Mouse (Mus musculus): ENCODE results near the gene Ppp1r9a. TPM values are rescaled to one million over a fixed set of nuclear protein-coding genes. Genes with fewer than 3 reads are reported as not detected.
A peak's percentile ranks its signal among the peaks of the same experiment; 100 is the strongest.

The Ppp1r9a gene
- polyA plus RNA-seq, 1 experiment from 2014 or later = 27.2 TPM

GRCm38 (mm10) chr6:5154786-5155185 is 252.1 kb downstream of the Ppp1r9a start:
- H3K4me2 ChIP-seq = no peak overlapping the region
- WGBS = 93% methylated on average over 6 of the region's 6 CpGs
- H3K27me3 ChIP-seq = no peaks in the 10 kb centered on the region
- H3K4me1 ChIP-seq (replicated peaks) = peaks cover 12% of the 10 kb centered on the region
- ATAC-seq (ENCODE audit: low read depth) = no peak
- H3K36me3 ChIP-seq = peaks cover 37% of the 10 kb centered on the region
- no peaks in the 10 kb centered on the region for H3K9me3 ChIP-seq
- no peak overlapping the region for H3K9ac ChIP-seq
- H3K4me3 ChIP-seq = no peak overlapping the region
- no peak overlapping the region for H3K27ac ChIP-seq (replicated peaks)

GRCm38 (mm10) chr6:5155313-5155927 is 252.7 kb downstream of the Ppp1r9a start:
- peaks cover 43% of the 10 kb centered on the region for H3K36me3 ChIP-seq
- WGBS = 73% methylated on average over 1 of the region's 1 CpGs
- H3K9ac ChIP-seq = no peak overlapping the region
- peaks cover 12% of the 10 kb centered on the region for H3K4me1 ChIP-seq (replicated peaks)
- no peaks in the 10 kb centered on the region for H3K27me3 ChIP-seq
- H3K4me2 ChIP-seq = no peak overlapping the region
- no peaks in the 10 kb centered on the region for H3K9me3 ChIP-seq
- no peak overlapping the region for H3K27ac ChIP-seq (replicated peaks)
- H3K4me3 ChIP-seq = no peak overlapping the region
- ATAC-seq (ENCODE audit: low read depth) = no peak

GRCm38 (mm10) chr6:5156541-5157425 is 254.1 kb downstream of the Ppp1r9a start:
- Histone ChIP-seq H3K4me2 (no peak overlapping the region), H3K4me1 (replicated peaks) (no peaks in the 10 kb centered on the region), H3K27me3 (no peaks in the 10 kb centered on the region), H3K27ac (replicated peaks) (no peak overlapping the region), H3K9ac (no peak overlapping the region), H3K4me3 (no peak overlapping the region), H3K9me3 (no peaks in the 10 kb centered on the region), H3K36me3 (peaks cover 48% of the 10 kb centered on the region)
- no peak for ATAC-seq (ENCODE audit: low read depth)
- WGBS = 75% methylated on average over 6 of the region's 6 CpGs

- Histone ChIP-seq H3K4me2 (no peak overlapping the region), H3K9ac (no peak overlapping the region), H3K27ac (replicated peaks) (no peak overlapping the region), H3K36me3 (peaks cover 48% of the 10 kb centered on the region), H3K9me3 (no peaks in the 10 kb centered on the region), H3K4me1 (replicated peaks) (no peaks in the 10 kb centered on the region), H3K4me3 (no peak overlapping the region), H3K27me3 (no peaks in the 10 kb centered on the region)
- WGBS = 88% methylated on average over 7 of the region's 7 CpGs
- no peak for ATAC-seq (ENCODE audit: low read depth)
Measured at GRCm38 (mm10) chr6:5159385-5159791, 256.7 kb downstream of the Ppp1r9a start.

GRCm38 (mm10) chr6:5162052-5162451 is 259.3 kb downstream of the Ppp1r9a start:
- no peaks in the 10 kb centered on the region for H3K9me3 ChIP-seq
- H3K9ac ChIP-seq = no peak overlapping the region
- no peak for ATAC-seq (ENCODE audit: low read depth)
- H3K27ac ChIP-seq (replicated peaks) = no peak overlapping the region
- 0 out of 2 replicates have a peak, but pooled peaks cover under 1% of the 10 kb centered on the region for H3K4me1 ChIP-seq (replicated peaks)
- H3K4me3 ChIP-seq = no peak overlapping the region
- H3K36me3 ChIP-seq = peaks cover 36% of the 10 kb centered on the region
- WGBS = 85% methylated on average over 6 of the region's 6 CpGs
- no peaks in the 10 kb centered on the region for H3K27me3 ChIP-seq
- no peak overlapping the region for H3K4me2 ChIP-seq

GRCm38 (mm10) chr6:5163507-5164144 is 260.9 kb downstream of the Ppp1r9a start:
- H3K4me2 ChIP-seq = no peak overlapping the region
- ATAC-seq (ENCODE audit: low read depth) = no peak
- no peaks in the 10 kb centered on the region for H3K9me3 ChIP-seq
- 98% methylated on average over 14 of the region's 14 CpGs for WGBS
- H3K4me3 ChIP-seq = no peak overlapping the region
- 0 out of 2 replicates have a peak, but pooled peaks cover 8% of the 10 kb centered on the region for H3K4me1 ChIP-seq (replicated peaks)
- no peak overlapping the region for H3K27ac ChIP-seq (replicated peaks)
- peaks cover 29% of the 10 kb centered on the region for H3K36me3 ChIP-seq
- no peaks in the 10 kb centered on the region for H3K27me3 ChIP-seq
- no peak overlapping the region for H3K9ac ChIP-seq

GRCm38 (mm10) chr6:5164855-5165254 is 262.1 kb downstream of the Ppp1r9a start:
- no peaks in the 10 kb centered on the region for H3K27me3 ChIP-seq
- H3K4me3 ChIP-seq = no peak overlapping the region
- H3K9me3 ChIP-seq = no peaks in the 10 kb centered on the region
- 78% methylated on average over 9 of the region's 9 CpGs for WGBS
- no peak for ATAC-seq (ENCODE audit: low read depth)
- peak overlapping the region; percentile 54; the same call in 1 of the 2 replicates for H3K27ac ChIP-seq (replicated peaks)
- H3K4me1 ChIP-seq (replicated peaks) = 0 out of 2 replicates have a peak, but pooled peaks cover 8% of the 10 kb centered on the region
- H3K36me3 ChIP-seq = peaks cover 17% of the 10 kb centered on the region
- no peak overlapping the region for H3K4me2 ChIP-seq
- no peak overlapping the region for H3K9ac ChIP-seq

- H3K4me3 ChIP-seq = 0 out of 2 replicates have a peak overlapping the region, but pooled peaks have one; percentile 10
- no peaks in the 10 kb centered on the region for H3K9me3 ChIP-seq
- 0 out of 2 replicates have a peak overlapping the region, but pooled peaks have one; percentile 6 for H3K27ac ChIP-seq (replicated peaks)
- 0 out of 2 replicates have a peak, but pooled peaks cover 8% of the 10 kb centered on the region for H3K4me1 ChIP-seq (replicated peaks)
- H3K4me2 ChIP-seq = peak overlapping the region; percentile 35
- WGBS = 34% methylated on average over 14 of the region's 14 CpGs
- H3K36me3 ChIP-seq = 0 out of 2 replicates have a peak, but pooled peaks cover 6% of the 10 kb centered on the region
- H3K27me3 ChIP-seq = no peaks in the 10 kb centered on the region
- no peak overlapping the region for H3K9ac ChIP-seq
- no peak for ATAC-seq (ENCODE audit: low read depth)
Measured at GRCm38 (mm10) chr6:5167051-5167677, 264.4 kb downstream of the Ppp1r9a start.

- Histone ChIP-seq H3K9me3 (no peaks in the 10 kb centered on the region), H3K27ac (replicated peaks) (no peak overlapping the region), H3K27me3 (no peaks in the 10 kb centered on the region), H3K4me1 (replicated peaks) (0 out of 2 replicates have a peak, but pooled peaks cover 8% of the 10 kb centered on the region), H3K4me3 (no peak overlapping the region), H3K9ac (no peak overlapping the region), H3K36me3 (no peaks in the 10 kb centered on the region), H3K4me2 (no peak overlapping the region)
- no peak for ATAC-seq (ENCODE audit: low read depth)
- WGBS = 70% methylated on average over 9 of the region's 9 CpGs
Measured at GRCm38 (mm10) chr6:5168158-5168557, 265.4 kb downstream of the Ppp1r9a start.

- no peak overlapping the region for H3K4me3 ChIP-seq
- H3K27ac ChIP-seq (replicated peaks) = no peak overlapping the region
- H3K4me1 ChIP-seq (replicated peaks) = 0 out of 2 replicates have a peak, but pooled peaks cover 8% of the 10 kb centered on the region
- no peak for ATAC-seq (ENCODE audit: low read depth)
- H3K36me3 ChIP-seq = no peaks in the 10 kb centered on the region
- H3K9me3 ChIP-seq = no peaks in the 10 kb centered on the region
- no peak overlapping the region for H3K4me2 ChIP-seq
- H3K9ac ChIP-seq = no peak overlapping the region
- WGBS = 72% methylated on average over 4 of the region's 4 CpGs
- H3K27me3 ChIP-seq = no peaks in the 10 kb centered on the region
Measured at GRCm38 (mm10) chr6:5171418-5171817, 268.7 kb downstream of the Ppp1r9a start.

- 80% methylated on average over 9 of the region's 9 CpGs for WGBS
Measured at GRCm38 (mm10) chr6:5172571-5172970, 269.9 kb downstream of the Ppp1r9a start.

More at GRCm38 (mm10) chr6:5172571-5172970, 269.9 kb downstream of the Ppp1r9a start:
- no peak overlapping the region for H3K9ac ChIP-seq
- no peaks in the 10 kb centered on the region for H3K36me3 ChIP-seq
- H3K27ac ChIP-seq (replicated peaks) = no peak overlapping the region
- no peak overlapping the region for H3K4me3 ChIP-seq
- H3K4me1 ChIP-seq (replicated peaks) = 0 out of 2 replicates have a peak, but pooled peaks cover 2% of the 10 kb centered on the region
- no peak overlapping the region; the same call in 1 of the 2 replicates for H3K4me2 ChIP-seq
- no peaks in the 10 kb centered on the region for H3K9me3 ChIP-seq
- H3K27me3 ChIP-seq = no peaks in the 10 kb centered on the region
- no peak for ATAC-seq (ENCODE audit: low read depth)
